Mouse (Mus musculus): ENCODE results near the gene Rnase11.

The Rnase11 gene

GRCm38 (mm10) chr14:51050063-51050462 lies at the start of gene Rnase11:
TSS of gene Rnase11 (minus strand) at chr14:51050163.
- DNase-seq (ENCODE audit: low spot score) = no peak

- no peak for DNase-seq (ENCODE audit: low spot score)
Observed at GRCm38 (mm10) chr14:51098921-51099320, 49.0 kb upstream of the Rnase11 start.

GRCm38 (mm10) chr14:51098300-51098699 lies 48.3 kb upstream of the Rnase11 start:
- peak; percentile 86 for DNase-seq (ENCODE audit: low spot score)

GRCm38 (mm10) chr14:51095736-51096524 lies 46.0 kb upstream of the Rnase11 start:
- no peak for DNase-seq (ENCODE audit: low spot score)

GRCm38 (mm10) chr14:51094921-51095320 lies 45.0 kb upstream of the Rnase11 start:
- no peak for DNase-seq (ENCODE audit: low spot score)

GRCm38 (mm10) chr14:51094096-51094875 lies 44.3 kb upstream of the Rnase11 start:
- DNase-seq (ENCODE audit: low spot score) = no peak

GRCm38 (mm10) chr14:51093496-51093895 lies 43.5 kb upstream of the Rnase11 start:
- no peak for DNase-seq (ENCODE audit: low spot score)

GRCm38 (mm10) chr14:51092073-51092620 lies 42.2 kb upstream of the Rnase11 start:
- no peak for DNase-seq (ENCODE audit: low spot score)

- DNase-seq (ENCODE audit: low spot score) = no peak
Observed at GRCm38 (mm10) chr14:51090921-51091900, 41.2 kb upstream of the Rnase11 start, which contains the start of the genes Rnase4 and Ang. TSS of gene Rnase4 (plus strand) at chr14:51091077. TSS of gene Ang (plus strand) at chr14:51091150.

GRCm38 (mm10) chr14:51090077-51090781 lies 40.3 kb upstream of the Rnase11 start:
- peak; percentile 73 for DNase-seq (ENCODE audit: low spot score)

GRCm38 (mm10) chr14:51089674-51090076 lies 39.7 kb upstream of the Rnase11 start:
- no peak for DNase-seq (ENCODE audit: low spot score)

- DNase-seq (ENCODE audit: low spot score) = peak; percentile 96
Observed at GRCm38 (mm10) chr14:51088970-51089673, 39.2 kb upstream of the Rnase11 start.

- DNase-seq (ENCODE audit: low spot score) = peak; percentile 76
Observed at GRCm38 (mm10) chr14:51088166-51088969, 38.4 kb upstream of the Rnase11 start.

GRCm38 (mm10) chr14:51087762-51088161 lies 37.8 kb upstream of the Rnase11 start:
- DNase-seq (ENCODE audit: low spot score) = no peak

- DNase-seq (ENCODE audit: low spot score) = no peak
Observed at GRCm38 (mm10) chr14:51085911-51086310, 35.9 kb upstream of the Rnase11 start.

GRCm38 (mm10) chr14:51085086-51085485 lies 35.1 kb upstream of the Rnase11 start:
- DNase-seq (ENCODE audit: low spot score) = no peak

GRCm38 (mm10) chr14:51083805-51084204 lies 33.8 kb upstream of the Rnase11 start:
- DNase-seq (ENCODE audit: low spot score) = no peak

GRCm38 (mm10) chr14:51082599-51083581 lies 32.9 kb upstream of the Rnase11 start:
- DNase-seq (ENCODE audit: low spot score) = no peak
